Mouse (Mus musculus): ENCODE data around the gene 4833427G06Rik.

DNA sequence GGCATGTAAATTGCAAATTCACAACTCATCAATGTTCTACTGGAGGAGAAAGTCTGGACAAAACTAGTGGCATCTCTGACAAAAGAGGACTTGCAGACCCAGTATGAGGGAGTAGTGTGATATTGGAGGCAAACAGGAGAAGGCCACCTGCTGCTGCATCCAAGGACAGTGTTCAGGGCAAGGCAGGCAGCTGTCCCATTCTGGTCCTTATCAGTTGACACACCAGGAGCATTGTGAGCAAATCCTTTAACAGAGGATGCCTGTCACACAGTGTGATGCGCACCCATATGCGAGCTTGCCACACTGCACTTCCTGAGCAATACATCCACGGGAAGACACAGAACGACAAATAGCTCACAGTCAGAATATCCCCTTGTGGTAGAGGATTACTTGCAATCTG lies 12.9 kb upstream of the 4833427G06Rik start:
- TF ChIP-seq MAX (IDR thresholded peaks at IDR 0.05) (no peak), CTCF (IDR thresholded peaks at IDR 0.05; ENCODE audit: control insufficient read depth, insufficient read depth, insufficient read length) (no peak), USF1 (IDR thresholded peaks at IDR 0.05; ENCODE audit: low read depth) (no peak), CEBPB (IDR thresholded peaks at IDR 0.05; ENCODE audit: low read depth) (no peak), FOSL1 (IDR thresholded peaks at IDR 0.05; ENCODE audit: insufficient read depth, low read length, poor library complexity, severe bottlenecking) (no peak)

All from C2C12 (cell line).